ENCODE assay signal across 8 mouse cellular contexts in the genomic region with DNA sequence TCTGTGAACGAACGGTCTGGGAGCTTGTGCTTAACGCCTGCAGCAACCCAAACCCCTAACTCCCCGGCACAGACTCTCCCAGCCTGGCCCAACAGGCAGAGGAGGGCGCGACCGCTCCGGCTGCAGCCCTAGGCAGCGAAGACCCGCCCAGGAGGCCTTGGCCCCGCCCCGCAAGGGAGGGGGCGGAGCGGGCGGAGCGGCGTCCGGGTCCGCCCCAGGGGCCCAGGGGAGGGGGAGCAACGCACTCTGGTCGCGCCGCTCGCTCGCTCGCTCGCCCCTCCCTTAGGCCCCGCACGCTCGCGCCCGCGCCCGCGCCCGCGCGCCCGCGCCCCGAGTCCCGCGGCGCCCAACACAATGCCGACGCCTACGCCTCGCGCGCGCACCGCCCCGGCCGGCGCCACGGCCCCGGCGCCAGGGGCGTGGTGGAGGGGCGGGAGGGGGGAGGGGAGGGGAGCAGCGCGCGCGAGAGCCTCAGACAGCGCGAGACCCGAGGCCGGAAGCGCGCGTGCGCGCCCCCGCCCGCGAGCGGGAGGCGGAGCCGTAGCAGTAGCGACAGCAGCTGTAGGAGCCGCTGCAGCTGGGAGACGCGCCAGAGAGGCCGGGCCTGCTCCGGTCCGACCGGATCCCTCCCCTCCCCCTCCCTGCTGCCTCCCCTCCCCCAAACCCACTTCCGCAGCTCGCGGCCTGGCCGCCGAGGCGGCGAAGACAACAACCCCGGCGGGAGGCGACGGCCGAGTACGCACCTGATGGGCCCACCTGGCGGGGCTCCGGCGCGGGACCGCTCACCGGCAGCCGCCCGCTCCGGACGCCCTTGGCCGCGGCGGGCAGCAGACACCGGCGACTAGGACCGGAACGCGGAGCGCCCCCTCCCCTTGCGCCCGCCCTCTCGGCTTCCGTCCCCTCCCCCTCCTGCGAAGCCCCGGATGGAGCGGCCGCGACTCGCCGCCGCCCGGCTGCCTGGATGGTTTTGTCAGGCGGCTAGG. TPM values are rescaled to one million over a fixed set of nuclear protein-coding genes. Genes with fewer than 3 reads are reported as not detected.
DNase-seq lines count a peak whose midpoint lies in the region; ATAC-seq and TF ChIP-seq lines count a peak whose summit lies in the region.

No protein-coding gene starts in this region.

- peak; percentile 79 for ATAC-seq in G1E (ENCODE audit: extremely low read depth, insufficient number of reproducible peaks, low FRiP score, poor library complexity, severe bottlenecking)
- ATAC-seq in forebrain, embryonic 16.5 days, result peak; percentile 92
- peak; percentile 93 for ATAC-seq in lung, embryonic 15.5 days (ENCODE audit: borderline replicate concordance, extremely low read depth, low FRiP score, low TSS enrichment)

- peaks cover 35% of the 10 kb centered on the region for H3K36me3 ChIP-seq in G1E (replicated peaks)
- H3K36me3 ChIP-seq in forebrain, embryonic 16.5 days (ENCODE audit: control insufficient read depth, insufficient read depth), result no peaks in the 10 kb centered on the region
- no peaks in the 10 kb centered on the region for H3K36me3 ChIP-seq in lung, embryonic 15.5 days

- peak overlapping the region; percentile 99 for H3K9ac ChIP-seq in forebrain, embryonic 16.5 days (replicated peaks; ENCODE audit: low read depth, low read length)
- peak overlapping the region; percentile 97 for H3K9ac ChIP-seq in lung, embryonic 15.5 days

- no peaks in the 10 kb centered on the region for H3K27me3 ChIP-seq in G1E (ENCODE audit: insufficient read depth, low read length)
- H3K27me3 ChIP-seq in forebrain, embryonic 16.5 days (replicated peaks; ENCODE audit: control insufficient read depth, insufficient read depth, low read length), result no peaks in the 10 kb centered on the region
- no peaks in the 10 kb centered on the region for H3K27me3 ChIP-seq in lung, embryonic 15.5 days

- H3K4me3 ChIP-seq in G1E (ENCODE audit: low read depth, low read length), result peak overlapping the region; percentile 90
- H3K4me3 ChIP-seq in forebrain, embryonic 16.5 days (replicated peaks; ENCODE audit: low read length), result peak overlapping the region; percentile 95
- peak overlapping the region; percentile 89 for H3K4me3 ChIP-seq in lung, embryonic 15.5 days

- peak; percentile 90 for DNase-seq in G1E (ENCODE audit: low spot score)
- peak; percentile 91 to 95 for DNase-seq in cerebellum, adult 18-20 months
- peak; percentile 95 for DNase-seq in heart, postnatal 4 days
- peak; percentile 90 to 92 for DNase-seq in layer of hippocampus, adult 8-10 months (ENCODE audit: low spot score in 2 of 2)
- DNase-seq in ovary, adult 18-20 months (ENCODE audit: low spot score), result peak; percentile 94
- peak; percentile 97 for DNase-seq in thymus, postnatal 0 days (ENCODE audit: low spot score)

- no peaks in the 10 kb centered on the region for H3K9me3 ChIP-seq in G1E (replicated peaks)
- no peaks in the 10 kb centered on the region for H3K9me3 ChIP-seq in forebrain, embryonic 16.5 days (ENCODE audit: control insufficient read depth, low read length)
- no peaks in the 10 kb centered on the region for H3K9me3 ChIP-seq in lung, embryonic 15.5 days

- H3K4me2 ChIP-seq in forebrain, embryonic 16.5 days (ENCODE audit: low read length), result peak overlapping the region; percentile 95
- peak overlapping the region; percentile 73 for H3K4me2 ChIP-seq in lung, embryonic 15.5 days

- peaks cover 56% of the 10 kb centered on the region for H3K4me1 ChIP-seq in G1E (ENCODE audit: insufficient read depth, low read depth, low read length)
- H3K4me1 ChIP-seq in forebrain, embryonic 16.5 days (replicated peaks; ENCODE audit: control insufficient read depth, insufficient read depth, low read length), result peaks cover 38% of the 10 kb centered on the region
- H3K4me1 ChIP-seq in lung, embryonic 15.5 days, result peaks cover 35% of the 10 kb centered on the region

- H3K27ac ChIP-seq in forebrain, embryonic 16.5 days (ENCODE audit: low read length), result peak overlapping the region; percentile 100
- peak overlapping the region; percentile 99 for H3K27ac ChIP-seq in lung, embryonic 15.5 days

- no peak for TF ChIP-seq CTCF in G1E (IDR thresholded peaks at IDR 0.05; ENCODE audit: low read depth, low read length)

- WGBS in forebrain, embryonic 16.5 days, result under 1% methylated on average over 61 of the region's 133 CpGs
- WGBS in lung, embryonic 15.5 days, result under 1% methylated on average over 57 of the region's 133 CpGs

RNA-seq across cellular contexts. Expression of a gene that starts 1.0 kb away (rescaled TPM):
- 16.7 and 21.5 TPM in 2 replicates for total RNA-seq in G1E (2014; fragmentation: Nextera tagmentation)
- total RNA-seq in G1E (2017), result 11.8 and 11.9 TPM in 2 replicates
- polyA plus RNA-seq in G1E (2012), result 7.3 and 7.5 TPM in 2 replicates
- polyA plus RNA-seq in forebrain, embryonic 16.5 days (2015; fragmentation: Nextera tagmentation; extraction: Ambion mirVana), result 17.9 and 19.3 TPM in 2 replicates
- 10 to 100 TPM; 10.6 to 10.9 TPM for total RNA-seq in heart, postnatal 4 days (2021)
- total RNA-seq in layer of hippocampus, adult 8-10 months (2022), result 10 to 100 TPM; 11.9 to 14.7 (median 13.0) TPM
- polyA plus RNA-seq in lung, embryonic 15.5 days (2015; fragmentation: Nextera tagmentation; extraction: Ambion mirVana), result 15.5 and 16.6 TPM in 2 replicates
- 21.0 and 21.2 TPM in 2 replicates for polyA plus RNA-seq in thymus, postnatal 0 days (2015; fragmentation: Nextera tagmentation; extraction: Ambion mirVana)

RNA-seq across cellular contexts. Expression of a gene that starts 45.3 kb away (rescaled TPM):
- total RNA-seq in G1E (2014; fragmentation: Nextera tagmentation) (65.5 and 82.9 TPM in 2 replicates), G1E (2017) (43.5 and 49.0 TPM in 2 replicates)
- 3.6 and 11.8 TPM in 2 replicates for polyA plus RNA-seq in G1E (2012)
- polyA plus RNA-seq in forebrain, embryonic 16.5 days (2015; fragmentation: Nextera tagmentation; extraction: Ambion mirVana), result 53.6 and 57.5 TPM in 2 replicates
- 10 to 100 TPM; 50.5 to 52.2 TPM for total RNA-seq in heart, postnatal 4 days (2021)
- 10 to 100 TPM; 32.4 to 45.3 (median 38.4) TPM for total RNA-seq in layer of hippocampus, adult 8-10 months (2022)
- 41.6 and 47.9 TPM in 2 replicates for polyA plus RNA-seq in lung, embryonic 15.5 days (2015; fragmentation: Nextera tagmentation; extraction: Ambion mirVana)
- polyA plus RNA-seq in thymus, postnatal 0 days (2015; fragmentation: Nextera tagmentation; extraction: Ambion mirVana), result 37.1 and 38.7 TPM in 2 replicates

RNA-seq across cellular contexts. Expression of a gene that starts 45.4 kb away (rescaled TPM):
- total RNA-seq in G1E (2014; fragmentation: Nextera tagmentation), result 43.2 and 50.4 TPM in 2 replicates
- 39.2 and 42.8 TPM in 2 replicates for total RNA-seq in G1E (2017)
- polyA plus RNA-seq in G1E (2012), result 4.3 and 13.6 TPM in 2 replicates
- 12.8 and 14.1 TPM in 2 replicates for polyA plus RNA-seq in forebrain, embryonic 16.5 days (2015; fragmentation: Nextera tagmentation; extraction: Ambion mirVana)
- 10 to 100 TPM; 11.1 to 11.8 TPM for total RNA-seq in heart, postnatal 4 days (2021)
- total RNA-seq in layer of hippocampus, adult 8-10 months (2022), result 10 to 100 TPM; 17.8 to 28.3 (median 22.7) TPM
- polyA plus RNA-seq in lung, embryonic 15.5 days (2015; fragmentation: Nextera tagmentation; extraction: Ambion mirVana), result 19.0 and 19.5 TPM in 2 replicates
- 33.4 and 37.8 TPM in 2 replicates for polyA plus RNA-seq in thymus, postnatal 0 days (2015; fragmentation: Nextera tagmentation; extraction: Ambion mirVana)

Comparison
In these comparisons a context has a peak if more than half of its experiments do, and no peak if none do; other contexts are left out.
1. Peak in every context shown above with its lines: DNase-seq, ATAC-seq, H3K4me3 ChIP-seq and H3K27ac ChIP-seq.